In the genomic region with DNA sequence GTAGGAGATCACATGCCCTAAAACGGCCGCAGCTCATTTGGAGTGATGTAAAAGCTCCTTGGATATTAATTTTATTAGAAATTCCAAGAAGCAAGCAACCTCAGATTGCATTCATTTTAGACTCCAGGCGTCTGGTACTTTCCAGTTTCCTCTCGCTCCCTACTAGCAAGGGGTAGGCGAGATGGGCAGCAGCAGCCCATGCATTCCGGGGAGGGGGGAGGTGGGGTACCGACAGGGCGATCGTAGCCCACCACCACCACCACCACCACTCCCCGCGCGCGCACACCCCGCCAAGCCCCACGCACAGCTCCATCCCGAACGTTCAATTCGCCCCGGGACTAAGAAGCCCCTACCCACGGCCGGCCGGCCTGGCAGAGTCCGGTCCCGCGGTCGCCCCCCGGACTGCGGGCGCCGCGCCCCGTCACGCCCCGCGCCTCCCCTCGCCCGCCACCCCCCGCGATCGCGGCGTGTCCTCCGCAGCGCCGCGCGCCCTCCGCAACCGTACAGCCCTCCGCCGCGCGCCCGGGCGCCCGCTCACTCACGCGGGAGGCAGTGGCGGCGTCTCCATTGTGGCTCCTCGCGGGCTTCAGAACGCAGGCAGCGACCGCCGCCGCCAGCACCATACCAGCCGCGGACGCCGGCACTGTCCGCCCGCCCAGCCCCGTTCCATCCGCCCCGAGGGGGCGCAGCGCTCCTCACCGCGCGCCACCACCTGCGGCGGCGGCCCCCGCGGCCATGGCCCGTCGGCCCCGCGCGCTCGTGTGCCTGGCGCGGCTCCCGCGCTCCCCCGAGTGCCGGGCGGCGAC, we compare ENCODE assay signal across 8 mouse cellular contexts. TPM values are rescaled to one million over a fixed set of nuclear protein-coding genes. Genes with fewer than 3 reads are reported as not detected.
DNase-seq lines count a peak whose midpoint lies in the region; ATAC-seq and TF ChIP-seq lines count a peak whose summit lies in the region.

No protein-coding gene starts in this region.

- H3K36me3 ChIP-seq in heart, embryonic 10.5 days = no peaks in the 10 kb centered on the region
- H3K36me3 ChIP-seq in forebrain, postnatal 0 days (ENCODE audit: insufficient read depth) = no peaks in the 10 kb centered on the region
- H3K36me3 ChIP-seq in limb, embryonic 13.5 days = no peaks in the 10 kb centered on the region
- no peaks in the 10 kb centered on the region for H3K36me3 ChIP-seq in neural tube, embryonic 13.5 days

- H3K4me2 ChIP-seq in forebrain, postnatal 0 days (ENCODE audit: low read depth) = peak overlapping the region; percentile 66
- H3K4me2 ChIP-seq in limb, embryonic 13.5 days (replicated peaks) = peak overlapping the region; percentile 84
- H3K4me2 ChIP-seq in neural tube, embryonic 13.5 days = peak overlapping the region; percentile 72

- H3K27me3 ChIP-seq in heart, embryonic 10.5 days (ENCODE audit: insufficient read depth, poor library complexity, severe bottlenecking) = no peaks in the 10 kb centered on the region
- no peaks in the 10 kb centered on the region for H3K27me3 ChIP-seq in forebrain, postnatal 0 days (ENCODE audit: insufficient read depth, low read length)
- no peaks in the 10 kb centered on the region for H3K27me3 ChIP-seq in limb, embryonic 13.5 days
- H3K27me3 ChIP-seq in neural tube, embryonic 13.5 days = no peaks in the 10 kb centered on the region

- peak overlapping the region; percentile 89 for H3K9ac ChIP-seq in forebrain, postnatal 0 days
- H3K9ac ChIP-seq in limb, embryonic 13.5 days = peak overlapping the region; percentile 87
- peak overlapping the region; percentile 93 for H3K9ac ChIP-seq in neural tube, embryonic 13.5 days

- H3K4me1 ChIP-seq in heart, embryonic 10.5 days = peaks cover 19% of the 10 kb centered on the region
- H3K4me1 ChIP-seq in forebrain, postnatal 0 days (ENCODE audit: insufficient read depth) = peaks cover 12% of the 10 kb centered on the region; the same call in 1 of the 2 replicates
- H3K4me1 ChIP-seq in limb, embryonic 13.5 days = peaks cover 19% of the 10 kb centered on the region
- H3K4me1 ChIP-seq in neural tube, embryonic 13.5 days (replicated peaks) = peaks cover 41% of the 10 kb centered on the region

- DNase-seq in heart, embryonic 10.5 days (ENCODE audit: low spot score) = no peak
- DNase-seq in heart, adult 11 months = no peak
- peak; percentile 26 for DNase-seq in 3134 (ENCODE audit: extremely low read depth, insufficient read length, low spot score)
- peak; percentile 51 for DNase-seq in brain, adult 2 months (ENCODE audit: low read depth, low spot score)
- DNase-seq in forebrain, postnatal 0 days = peak; percentile 62
- no peak for DNase-seq in ovary, postnatal 14 days (ENCODE audit: low spot score)

- peak overlapping the region; percentile 95 for H3K27ac ChIP-seq in heart, embryonic 10.5 days
- H3K27ac ChIP-seq in forebrain, postnatal 0 days (ENCODE audit: low read depth, low read length) = peak overlapping the region; percentile 94
- peak overlapping the region; percentile 69 for H3K27ac ChIP-seq in limb, embryonic 13.5 days
- peak overlapping the region; percentile 94 for H3K27ac ChIP-seq in neural tube, embryonic 13.5 days (replicated peaks)

- H3K4me3 ChIP-seq in heart, embryonic 10.5 days = peak overlapping the region; percentile 92
- peak overlapping the region; percentile 89 for H3K4me3 ChIP-seq in forebrain, postnatal 0 days (ENCODE audit: low read depth, low read length)
- H3K4me3 ChIP-seq in limb, embryonic 13.5 days = peak overlapping the region; percentile 89
- peak overlapping the region; percentile 84 for H3K4me3 ChIP-seq in neural tube, embryonic 13.5 days

- peak; percentile 21; the same call in 1 of the 2 replicates for TF ChIP-seq CTCF in forebrain, postnatal 0 days (IDR thresholded peaks at IDR 0.05; ENCODE audit: low read depth)

- H3K9me3 ChIP-seq in heart, embryonic 10.5 days = no peaks in the 10 kb centered on the region
- H3K9me3 ChIP-seq in forebrain, postnatal 0 days (ENCODE audit: low read length) = no peaks in the 10 kb centered on the region
- H3K9me3 ChIP-seq in limb, embryonic 13.5 days = no peaks in the 10 kb centered on the region
- H3K9me3 ChIP-seq in neural tube, embryonic 13.5 days = no peaks in the 10 kb centered on the region

- WGBS in heart, embryonic 10.5 days = 4% methylated on average over 77 of the region's 100 CpGs
- WGBS in forebrain, postnatal 0 days = under 1% methylated on average over 60 of the region's 100 CpGs
- under 1% methylated on average over 70 of the region's 100 CpGs for WGBS in limb, embryonic 13.5 days
- WGBS in neural tube, embryonic 13.5 days = under 1% methylated on average over 65 of the region's 100 CpGs

- ATAC-seq in forebrain, postnatal 0 days = peak; percentile 82
- ATAC-seq in limb, embryonic 13.5 days (ENCODE audit: low FRiP score, low read depth) = peak; percentile 79
- peak; percentile 83 for ATAC-seq in neural tube, embryonic 13.5 days (ENCODE audit: low read depth)

RNA-seq across cellular contexts. Expression of gene Klhl2, which starts 0.5 kb away (rescaled TPM):
- polyA plus RNA-seq in heart, embryonic 10.5 days (2016; fragmentation: Nextera tagmentation; extraction: Ambion mirVana) = 10.0 and 11.9 TPM in 2 replicates
- total RNA-seq in forebrain, postnatal 0 days (2014; rRNA removed) = 70.5 and 78.2 TPM in 2 replicates
- 31.8 and 43.6 TPM in 2 replicates for polyA plus RNA-seq in forebrain, postnatal 0 days (2015; fragmentation: Nextera tagmentation; extraction: Ambion mirVana)
- polyA plus RNA-seq in limb, embryonic 13.5 days (2015; fragmentation: Nextera tagmentation; extraction: Ambion mirVana) = 8.7 and 9.8 TPM in 2 replicates
- 32.3 and 32.8 TPM in 2 replicates for polyA plus RNA-seq in neural tube, embryonic 13.5 days (2015; fragmentation: Nextera tagmentation; extraction: Ambion mirVana)

Comparison
In these comparisons a context has a peak if more than half of its experiments do, and no peak if none do; other contexts are left out.
1. DNase-seq: peak in 3134 (single experiment), brain, adult 2 months (single experiment) and forebrain, postnatal 0 days (single experiment); none in heart, embryonic 10.5 days (single experiment), heart, adult 11 months (single experiment) and ovary, postnatal 14 days (single experiment).
2. Peak in every context shown above with its lines, with median percentiles within 50 percentile points of each other: H3K27ac ChIP-seq, H3K4me3 ChIP-seq, ATAC-seq, H3K4me2 ChIP-seq and H3K9ac ChIP-seq.